Mouse (Mus musculus) limb, embryonic 14.5 days (tissue): ENCODE data around the gene Drd1. TPM values are rescaled to one million over a fixed set of nuclear protein-coding genes. Genes with fewer than 3 reads are reported as not detected.

Experiments
- ATAC-seq: fragments of 200-750 bp; cut with Nextera tagmentation; 2 replicates; pipeline ENCODE4 v1.8.0; 2017; ENCODE audit warnings: low read depth, moderate number of reproducible peaks, moderate TSS enrichment; ENCODE audit not compliant: low FRiP score
- DNase-seq: peaks from one replicate; pipeline ENCODE4 v3.0.0-alpha.2; 2015; ENCODE audit warnings: low spot score
- H3K27ac ChIP-seq: fragments of 300-500 bp; sonication (generic); replicated peaks from 2 replicates; pipeline ENCODE4 v1.5.1; 2014; ENCODE audit warnings: low read depth, mild to moderate bottlenecking, low read length, moderate library complexity, mixed read lengths
- H3K27me3 ChIP-seq: fragments of 300-500 bp; sonication (generic); 2 replicates; pipeline ENCODE4 v1.6.1; 2014; ENCODE audit warnings: low read length, mixed read lengths; ENCODE audit not compliant: control insufficient read depth, insufficient read depth
- H3K36me3 ChIP-seq: fragments of 300-500 bp; sonication (generic); 2 replicates; pipeline ENCODE4 v1.6.1; 2014; ENCODE audit warnings: mild to moderate bottlenecking, low read length, moderate library complexity, mixed read lengths; ENCODE audit not compliant: control insufficient read depth, insufficient read depth
- H3K4me1 ChIP-seq: fragments of 300-500 bp; sonication (generic); 2 replicates; pipeline ENCODE4 v1.6.1; 2014; ENCODE audit warnings: antibody characterized with exemption, low read length, mixed read lengths; ENCODE audit not compliant: control insufficient read depth, insufficient read depth
- H3K4me2 ChIP-seq: fragments of 300-500 bp; sonication (generic); replicated peaks from 2 replicates; pipeline ENCODE4 v1.6.1; 2014; ENCODE audit warnings: low read depth, mild to moderate bottlenecking, low read length, moderate library complexity; ENCODE audit not compliant: severe bottlenecking
- H3K4me3 ChIP-seq: fragments of 300-500 bp; sonication (generic); replicated peaks from 2 replicates; pipeline ENCODE4 v1.5.1; 2014; ENCODE audit warnings: low read length
- H3K9ac ChIP-seq: fragments of 300-500 bp; sonication (generic); 2 replicates; pipeline ENCODE4 v1.6.1; 2014; ENCODE audit warnings: mild to moderate bottlenecking, low read depth, low read length, moderate library complexity; ENCODE audit not compliant: severe bottlenecking
- H3K9me3 ChIP-seq: fragments of 300-500 bp; sonication (generic); 2 replicates; pipeline ENCODE4 v1.6.1; 2016; ENCODE audit warnings: low read length; ENCODE audit not compliant: control insufficient read depth
- POLR2A ChIP-seq: fragments of 200-500 bp; IDR thresholded peaks from 2 replicates; pipeline ENCODE4 v1.8.0; 2012; ENCODE audit warnings: inconsistent platforms, mild to moderate bottlenecking, moderate library complexity, borderline replicate concordance; ENCODE audit not compliant: insufficient read depth, insufficient read length; ENCODE audit errors: extremely low read depth
- WGBS: fragments of 180-500 bp; shearing (Covaris S2); extraction: QIAGEN DNeasy Blood & Tissue Kit; methylation state at CpG from one replicate; pipeline ENCODE4 v1.1.7; 2014; 5-methylcytosine and 5-hydroxymethylcytosine counted together
- polyA plus RNA-seq, 2 experiments: library from polyadenylated mRNA; depleted of rRNA in 1 of 2; stranded (reverse) in 1 of 2; unstranded in 1 of 2; fragments of >200 nt; fragmentation: Nextera tagmentation in 1 of 2; extraction: Ambion mirVana in 1 of 2; gene quantifications; 2 replicates each; pipeline versions ENCODE4 v1.2.1 to v1.2.3; 2012 to 2014

The Drd1 gene
- polyA plus RNA-seq, 2 experiments = 0.03 to 0.19 TPM

GRCm38 (mm10) chr13:54048679-54049352 lies 6.7 kb downstream of the Drd1 start:
- no peak overlapping the region for H3K27ac ChIP-seq
- no peak overlapping the region for H3K9ac ChIP-seq
- DNase-seq (no peak), ATAC-seq (no peak)
- no peak for TF ChIP-seq POLR2A
- peaks cover 13% of the 10 kb centered on the region; the same call in 1 of the 2 replicates for H3K27me3 ChIP-seq
- WGBS = 80% methylated on average over 7 of the region's 7 CpGs
- H3K4me3 ChIP-seq = no peak overlapping the region
- H3K9me3 ChIP-seq = no peaks in the 10 kb centered on the region
- H3K4me2 ChIP-seq = no peak overlapping the region
- H3K36me3 ChIP-seq = no peaks in the 10 kb centered on the region
- no peaks in the 10 kb centered on the region for H3K4me1 ChIP-seq

- no peak overlapping the region for H3K9ac ChIP-seq
- no peak overlapping the region for H3K27ac ChIP-seq
- no peaks in the 10 kb centered on the region for H3K4me1 ChIP-seq
- ATAC-seq (no peak), DNase-seq (no peak)
- no peaks in the 10 kb centered on the region for H3K9me3 ChIP-seq
- no peaks in the 10 kb centered on the region for H3K27me3 ChIP-seq
- no peaks in the 10 kb centered on the region for H3K36me3 ChIP-seq
- WGBS = 91% methylated on average over 2 of the region's 2 CpGs
- no peak overlapping the region for H3K4me2 ChIP-seq
- no peak for TF ChIP-seq POLR2A
- H3K4me3 ChIP-seq = no peak overlapping the region
These were observed 15.2 kb downstream of the Drd1 start for GRCm38 (mm10) chr13:54040256-54040655.

GRCm38 (mm10) chr13:54037936-54038335 lies 17.6 kb downstream of the Drd1 start:
- Histone ChIP-seq H3K27me3 (no peaks in the 10 kb centered on the region), H3K9ac (no peak overlapping the region)

GRCm38 (mm10) chr13:54035541-54035940 lies 20.0 kb downstream of the Drd1 start:
- DNase-seq = no peak
- WGBS = 52% methylated on average over 1 of the region's 1 CpGs

More at GRCm38 (mm10) chr13:54037936-54038335, 17.6 kb downstream of the Drd1 start:
- Histone ChIP-seq H3K9me3 (no peaks in the 10 kb centered on the region), H3K27ac (no peak overlapping the region), H3K36me3 (no peaks in the 10 kb centered on the region), H3K4me2 (no peak overlapping the region), H3K4me3 (no peak overlapping the region), H3K4me1 (no peaks in the 10 kb centered on the region)
- WGBS = 83% methylated on average over 4 of the region's 4 CpGs
- ATAC-seq (no peak), DNase-seq (no peak)
- no peak for TF ChIP-seq POLR2A

GRCm38 (mm10) chr13:54033653-54034052 lies 21.9 kb downstream of the Drd1 start:
- H3K36me3 ChIP-seq = no peaks in the 10 kb centered on the region
- H3K27ac ChIP-seq = no peak overlapping the region
- no peak for TF ChIP-seq POLR2A
- no peak for DNase-seq
- H3K27me3 ChIP-seq = no peaks in the 10 kb centered on the region
- WGBS = 81% methylated on average over 4 of the region's 4 CpGs
- no peaks in the 10 kb centered on the region for H3K9me3 ChIP-seq
- no peaks in the 10 kb centered on the region for H3K4me1 ChIP-seq
- no peak overlapping the region for H3K4me3 ChIP-seq
- ATAC-seq = no peak
- no peak overlapping the region for H3K9ac ChIP-seq
- no peak overlapping the region for H3K4me2 ChIP-seq

More at GRCm38 (mm10) chr13:54035541-54035940, 20.0 kb downstream of the Drd1 start:
- H3K9me3 ChIP-seq = no peaks in the 10 kb centered on the region
- H3K4me1 ChIP-seq = no peaks in the 10 kb centered on the region
- H3K27me3 ChIP-seq = no peaks in the 10 kb centered on the region
- H3K36me3 ChIP-seq = no peaks in the 10 kb centered on the region
- no peak overlapping the region for H3K9ac ChIP-seq
- no peak overlapping the region for H3K4me2 ChIP-seq
- H3K27ac ChIP-seq = no peak overlapping the region
- no peak for TF ChIP-seq POLR2A
- no peak overlapping the region for H3K4me3 ChIP-seq
- no peak for ATAC-seq
